Mouse (Mus musculus): ENCODE results near the gene Ginm1. TPM values are rescaled to one million over a fixed set of nuclear protein-coding genes. Genes with fewer than 3 reads are reported as not detected.

Ginm1 gene
- 1.3 and 1.4 TPM in 2 replicates for polyA plus RNA-seq (2012)

DNA sequence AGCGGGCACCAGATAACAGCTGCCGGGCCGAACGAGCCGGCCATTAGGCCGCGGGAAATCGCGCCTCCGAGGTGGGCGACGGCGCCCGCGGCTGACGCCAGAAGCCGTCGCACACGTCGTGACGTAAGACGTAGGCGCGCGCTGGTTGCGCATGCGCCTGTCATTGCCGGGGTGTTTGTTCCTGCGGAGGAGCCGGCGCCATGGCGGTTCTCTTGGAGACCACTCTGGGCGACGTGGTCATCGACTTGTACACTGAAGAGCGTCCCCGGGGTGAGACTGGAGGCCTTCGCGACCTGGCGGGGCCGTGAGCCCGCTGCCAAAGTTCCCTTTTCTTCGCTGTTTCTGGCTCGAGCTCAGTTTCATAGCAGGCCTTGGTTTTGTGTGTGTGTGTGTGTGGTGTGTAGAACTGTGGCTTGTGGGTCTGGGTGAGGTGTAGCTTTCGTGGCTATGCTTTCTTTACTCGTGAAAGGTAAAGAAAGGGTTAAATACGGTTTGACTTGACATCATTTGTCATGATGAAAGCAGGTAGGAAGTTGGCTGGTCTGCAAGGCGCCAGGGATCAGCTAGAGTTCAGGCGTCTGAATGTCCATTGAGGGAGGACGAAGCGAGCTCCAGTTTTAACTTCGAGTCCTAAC, at the start of gene Ginm1, which contains the start of gene Ppil4:
Gene Ginm1, minus strand, starts transcription at position 74 of the 635 bp plus-strand sequence.
Gene Ppil4, plus strand, starts transcription at position 141 of the 635 bp plus-strand sequence.
- H3K27me3 ChIP-seq (ENCODE audit: control insufficient read depth): no peaks in the 10 kb centered on the region
- H3K9me3 ChIP-seq (ENCODE audit: control insufficient read depth, low read length): no peaks in the 10 kb centered on the region
- H3K36me3 ChIP-seq (ENCODE audit: control insufficient read depth): peaks cover 55% of the 10 kb centered on the region
- peak within 1 kb of the TSS; percentile 97 for H3K4me3 ChIP-seq (replicated peaks)
- 0 out of 2 replicates have a peak, but pooled peaks have one; percentile 51 for TF ChIP-seq GATA1 (IDR thresholded peaks at IDR 0.05; ENCODE audit: low read length)
- TF ChIP-seq TAL1 (IDR thresholded peaks at IDR 0.05; ENCODE audit: low read length): no peak
- peaks cover 27% of the 10 kb centered on the region for H3K4me1 ChIP-seq (ENCODE audit: control insufficient read depth)

DNA sequence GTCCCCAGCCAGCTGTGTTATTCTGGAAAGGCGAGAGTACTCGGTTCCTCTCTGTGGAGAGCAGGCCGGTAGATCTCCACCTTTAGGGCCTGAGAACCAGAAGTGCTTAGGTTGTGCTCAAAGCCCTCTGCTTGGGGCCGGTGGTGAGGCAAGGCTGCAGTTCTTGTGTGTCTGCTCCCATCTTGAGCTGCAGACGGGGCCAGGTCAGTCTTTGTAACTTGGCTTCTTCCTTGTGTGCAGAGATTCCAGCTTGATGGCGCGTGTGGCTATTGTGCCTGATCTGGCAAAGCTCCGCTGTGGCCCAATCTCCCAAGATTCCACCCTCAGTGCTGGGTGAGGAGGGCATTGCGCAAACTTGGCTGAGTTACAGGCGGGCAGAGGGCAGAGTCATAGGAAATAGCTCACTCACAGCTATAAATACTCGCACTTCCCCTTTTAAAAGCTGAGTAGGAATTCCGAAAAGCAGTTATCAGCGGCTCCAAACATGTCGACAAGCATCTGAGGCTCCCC, 49.0 kb upstream of the Ginm1 start:
- TF ChIP-seq GATA1 (IDR thresholded peaks at IDR 0.05; ENCODE audit: low read length): no peak
- TF ChIP-seq TAL1 (IDR thresholded peaks at IDR 0.05; ENCODE audit: low read length): no peak
- peaks cover 5% of the 10 kb centered on the region for H3K27me3 ChIP-seq (ENCODE audit: control insufficient read depth)
- H3K4me1 ChIP-seq (ENCODE audit: control insufficient read depth): no peaks in the 10 kb centered on the region
- H3K4me3 ChIP-seq (replicated peaks): no peak overlapping the region
- H3K36me3 ChIP-seq (ENCODE audit: control insufficient read depth): no peaks in the 10 kb centered on the region
- no peaks in the 10 kb centered on the region for H3K9me3 ChIP-seq (ENCODE audit: control insufficient read depth, low read length)

DNA sequence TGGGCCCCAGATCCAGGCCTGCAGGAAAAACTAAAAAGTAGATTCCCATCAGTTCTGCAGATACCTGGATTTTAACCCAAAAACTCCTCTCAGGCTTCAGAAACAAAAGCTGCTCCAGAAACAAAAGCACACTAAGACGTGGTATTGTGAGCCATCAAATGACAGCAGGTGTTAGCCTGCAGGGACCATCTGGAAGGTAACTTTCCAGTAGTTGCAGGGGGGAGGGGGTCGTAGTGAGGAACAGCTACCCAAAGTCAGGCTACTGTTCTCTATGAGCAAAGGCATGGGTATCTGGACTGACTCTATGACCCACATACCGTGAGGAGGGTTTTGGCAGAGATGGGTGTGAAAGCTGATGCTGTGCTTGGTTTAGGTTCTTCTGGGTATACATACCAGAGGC, 48.2 kb upstream of the Ginm1 start:
- Histone ChIP-seq H3K9me3 (ENCODE audit: control insufficient read depth, low read length) (no peaks in the 10 kb centered on the region), H3K4me3 (replicated peaks) (no peak overlapping the region)

DNA sequence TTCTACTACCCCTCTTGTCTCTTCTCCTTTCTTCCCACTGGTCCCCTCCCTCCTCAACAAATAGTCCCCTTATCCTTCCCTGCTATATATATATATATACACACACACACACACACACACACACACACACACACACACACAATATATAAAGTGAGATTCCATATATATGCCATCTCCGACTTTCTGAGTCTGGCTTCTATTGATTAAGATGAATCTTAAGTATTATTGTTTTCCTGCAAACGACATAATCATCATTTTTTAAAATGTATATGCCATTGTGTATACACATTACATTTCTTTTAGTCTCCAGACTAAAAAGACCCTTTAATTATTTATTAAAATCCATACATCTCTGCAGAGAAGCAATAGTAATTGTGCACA, 47.7 kb upstream of the Ginm1 start:
- Histone ChIP-seq H3K27me3 (ENCODE audit: control insufficient read depth) (peaks cover 5% of the 10 kb centered on the region), H3K9me3 (ENCODE audit: control insufficient read depth, low read length) (no peaks in the 10 kb centered on the region), H3K4me3 (replicated peaks) (no peak overlapping the region), H3K36me3 (ENCODE audit: control insufficient read depth) (no peaks in the 10 kb centered on the region), H3K4me1 (ENCODE audit: control insufficient read depth) (no peaks in the 10 kb centered on the region)
- TF ChIP-seq TAL1 (IDR thresholded peaks at IDR 0.05; ENCODE audit: low read length) (no peak), GATA1 (IDR thresholded peaks at IDR 0.05; ENCODE audit: low read length) (no peak)

More for the DNA sequence above, 48.2 kb upstream of the Ginm1 start:
- Histone ChIP-seq H3K4me1 (ENCODE audit: control insufficient read depth) (no peaks in the 10 kb centered on the region), H3K36me3 (ENCODE audit: control insufficient read depth) (no peaks in the 10 kb centered on the region), H3K27me3 (ENCODE audit: control insufficient read depth) (peaks cover 5% of the 10 kb centered on the region)
- TF ChIP-seq GATA1 (IDR thresholded peaks at IDR 0.05; ENCODE audit: low read length): no peak
- TF ChIP-seq TAL1 (IDR thresholded peaks at IDR 0.05; ENCODE audit: low read length): no peak

DNA sequence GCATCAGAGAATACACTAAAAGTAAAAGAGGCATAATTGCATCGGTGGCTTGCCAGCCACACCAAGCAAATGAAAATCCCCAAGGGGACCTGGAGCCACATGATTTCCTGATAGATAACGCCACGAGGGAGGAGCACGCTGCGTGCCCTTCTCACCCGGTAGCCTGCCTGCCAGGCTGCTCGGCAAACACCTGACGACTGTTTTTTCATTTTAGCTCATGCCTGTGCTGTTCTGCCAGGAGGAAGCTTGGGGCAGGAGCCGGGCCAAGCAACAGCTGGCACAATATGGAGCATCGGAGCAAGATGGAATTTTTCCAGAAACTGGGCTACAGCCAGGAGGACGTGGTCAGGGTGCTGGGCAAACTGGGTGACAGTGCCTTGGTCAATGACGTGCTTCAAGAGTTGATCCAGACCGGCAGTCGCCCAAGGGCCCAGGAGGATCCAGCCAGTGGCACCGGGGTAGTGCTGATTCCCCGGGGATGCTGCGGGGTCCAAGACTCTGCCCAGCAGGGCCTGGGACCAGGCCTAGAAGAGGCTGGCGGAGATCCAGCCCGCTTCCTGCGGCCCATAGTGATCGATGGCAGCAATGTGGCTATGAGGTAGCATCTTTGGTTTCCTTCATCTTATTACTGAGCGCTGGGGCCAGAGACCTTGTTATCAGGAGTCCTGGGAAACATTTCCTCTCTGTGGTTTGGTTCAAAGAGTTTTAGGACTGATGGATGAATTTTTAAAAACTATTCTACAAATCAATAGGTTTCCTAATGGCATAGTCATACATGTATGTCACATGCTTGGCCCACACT, 47.1 kb upstream of the Ginm1 start:
- Histone ChIP-seq H3K27me3 (ENCODE audit: control insufficient read depth) (peaks cover 5% of the 10 kb centered on the region), H3K9me3 (ENCODE audit: control insufficient read depth, low read length) (no peaks in the 10 kb centered on the region), H3K4me1 (ENCODE audit: control insufficient read depth) (no peaks in the 10 kb centered on the region), H3K4me3 (replicated peaks) (no peak overlapping the region), H3K36me3 (ENCODE audit: control insufficient read depth) (no peaks in the 10 kb centered on the region)
- TF ChIP-seq GATA1 (IDR thresholded peaks at IDR 0.05; ENCODE audit: low read length): no peak
- no peak for TF ChIP-seq TAL1 (IDR thresholded peaks at IDR 0.05; ENCODE audit: low read length)

DNA sequence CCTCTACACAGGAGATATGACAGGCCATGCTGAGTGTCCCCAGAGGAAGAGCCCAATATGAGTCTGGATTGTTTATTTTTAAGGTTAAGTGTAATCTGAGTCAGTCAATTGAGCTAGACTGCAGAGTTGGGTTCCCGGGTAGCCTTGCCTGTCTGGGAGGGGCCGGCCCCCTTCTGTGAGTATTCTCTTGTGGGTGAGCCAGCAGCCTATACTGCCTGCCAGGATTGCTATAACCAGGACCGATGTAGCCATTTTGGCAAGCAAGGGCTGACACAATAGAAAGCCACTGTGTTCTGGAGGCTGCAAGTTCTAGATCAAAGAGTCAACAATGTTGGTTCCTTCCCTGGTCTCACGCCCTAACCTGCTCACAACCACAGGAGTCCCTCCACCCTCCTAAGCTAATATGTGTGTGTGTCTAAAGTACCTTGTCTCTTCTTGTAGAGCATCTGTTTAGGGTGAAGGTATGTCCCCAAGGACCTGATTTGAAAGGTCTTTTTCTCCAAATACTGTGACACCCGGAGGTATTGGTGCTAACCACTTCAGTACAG, 46.3 kb upstream of the Ginm1 start:
- no peaks in the 10 kb centered on the region for H3K4me1 ChIP-seq (ENCODE audit: control insufficient read depth)
- TF ChIP-seq TAL1 (IDR thresholded peaks at IDR 0.05; ENCODE audit: low read length) (no peak), GATA1 (IDR thresholded peaks at IDR 0.05; ENCODE audit: low read length) (no peak)
- H3K9me3 ChIP-seq (ENCODE audit: control insufficient read depth, low read length): no peaks in the 10 kb centered on the region

DNA sequence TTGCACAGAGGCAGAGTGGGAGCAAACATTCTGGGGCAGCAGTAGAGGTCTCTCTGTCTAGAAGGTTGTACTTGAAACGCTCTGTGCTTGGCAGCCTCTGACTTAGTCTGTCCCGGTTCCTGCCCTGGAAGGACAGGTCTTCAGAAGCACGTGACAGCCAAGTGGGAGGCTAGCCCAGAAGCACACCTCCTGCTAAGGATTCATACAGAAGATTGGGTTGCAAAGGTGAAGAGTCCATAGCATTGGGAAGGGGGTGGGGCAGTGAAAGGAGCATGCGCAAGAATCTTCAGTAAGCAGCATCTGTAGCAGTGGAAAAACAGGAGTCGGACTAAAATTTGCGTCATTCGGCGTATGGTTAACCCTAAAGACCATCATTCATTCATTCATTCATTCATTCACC, 45.4 kb upstream of the Ginm1 start:
- H3K9me3 ChIP-seq (ENCODE audit: control insufficient read depth, low read length): no peaks in the 10 kb centered on the region
- no peaks in the 10 kb centered on the region for H3K4me1 ChIP-seq (ENCODE audit: control insufficient read depth)
- no peak overlapping the region for H3K4me3 ChIP-seq (replicated peaks)
- peaks cover 5% of the 10 kb centered on the region for H3K27me3 ChIP-seq (ENCODE audit: control insufficient read depth)
- no peak for TF ChIP-seq GATA1 (IDR thresholded peaks at IDR 0.05; ENCODE audit: low read length)
- no peak for TF ChIP-seq TAL1 (IDR thresholded peaks at IDR 0.05; ENCODE audit: low read length)
- H3K36me3 ChIP-seq (ENCODE audit: control insufficient read depth): no peaks in the 10 kb centered on the region

More for the DNA sequence above, 46.3 kb upstream of the Ginm1 start:
- no peak overlapping the region for H3K4me3 ChIP-seq (replicated peaks)
- H3K36me3 ChIP-seq (ENCODE audit: control insufficient read depth): no peaks in the 10 kb centered on the region
- H3K27me3 ChIP-seq (ENCODE audit: control insufficient read depth): peaks cover 5% of the 10 kb centered on the region

DNA sequence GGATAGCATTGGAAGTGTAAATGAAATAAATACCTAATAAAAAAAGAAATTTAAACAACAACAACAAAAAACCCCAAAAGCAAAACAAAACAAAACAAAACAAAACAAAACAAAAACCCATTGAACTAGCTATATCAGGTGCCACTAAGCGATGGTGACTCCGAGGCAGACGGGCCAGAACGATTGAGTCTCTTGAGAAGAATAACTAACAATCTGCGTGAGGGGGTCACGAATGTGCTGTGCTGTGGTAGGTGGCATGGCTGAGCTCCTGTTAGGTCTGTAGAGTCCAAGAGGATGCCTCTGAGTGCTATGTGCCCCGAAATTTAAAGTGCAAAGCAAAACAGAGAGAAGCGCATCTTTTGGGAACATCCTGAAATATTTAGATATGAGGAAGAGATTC, 44.8 kb upstream of the Ginm1 start:
- H3K9me3 ChIP-seq (ENCODE audit: control insufficient read depth, low read length): no peaks in the 10 kb centered on the region

DNA sequence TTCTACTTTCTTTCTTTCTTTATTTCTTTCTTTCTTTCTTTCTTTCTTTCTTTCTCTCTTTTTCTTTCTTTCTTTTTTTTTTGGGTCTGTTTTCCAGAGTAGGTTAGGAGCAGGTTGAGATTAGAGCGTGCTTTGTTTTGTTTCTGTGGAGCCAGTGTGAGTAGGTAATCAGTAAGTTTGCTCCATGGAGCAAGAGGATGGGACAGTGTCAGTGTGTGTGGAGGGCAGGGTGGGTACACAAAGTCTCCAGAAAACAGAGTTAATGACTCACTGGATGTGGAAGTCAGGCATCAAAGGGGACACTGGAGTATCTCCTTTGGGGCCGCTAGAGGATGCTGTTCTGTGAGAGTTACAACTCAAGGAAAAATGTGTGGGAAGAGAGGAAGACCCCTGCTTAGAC, 44.3 kb upstream of the Ginm1 start:
- H3K4me1 ChIP-seq (ENCODE audit: control insufficient read depth): peaks cover 2% of the 10 kb centered on the region; the same call in 1 of the 2 replicates
- TF ChIP-seq TAL1 (IDR thresholded peaks at IDR 0.05; ENCODE audit: low read length) (no peak), GATA1 (IDR thresholded peaks at IDR 0.05; ENCODE audit: low read length) (no peak)

More for the DNA sequence above, 44.8 kb upstream of the Ginm1 start:
- Histone ChIP-seq H3K4me3 (replicated peaks) (no peak overlapping the region), H3K36me3 (ENCODE audit: control insufficient read depth) (no peaks in the 10 kb centered on the region), H3K4me1 (ENCODE audit: control insufficient read depth) (no peaks in the 10 kb centered on the region), H3K27me3 (ENCODE audit: control insufficient read depth) (peaks cover 5% of the 10 kb centered on the region)
- no peak for TF ChIP-seq GATA1 (IDR thresholded peaks at IDR 0.05; ENCODE audit: low read length)
- TF ChIP-seq TAL1 (IDR thresholded peaks at IDR 0.05; ENCODE audit: low read length): no peak

More for the DNA sequence above, 44.3 kb upstream of the Ginm1 start:
- no peak overlapping the region for H3K4me3 ChIP-seq (replicated peaks)
- H3K36me3 ChIP-seq (ENCODE audit: control insufficient read depth): no peaks in the 10 kb centered on the region
- H3K9me3 ChIP-seq (ENCODE audit: control insufficient read depth, low read length): no peaks in the 10 kb centered on the region
- peaks cover 5% of the 10 kb centered on the region for H3K27me3 ChIP-seq (ENCODE audit: control insufficient read depth)
